13 mouse cellular contexts compared by ENCODE assay signal in genomic region chr12:73448388-73448965, GRCm38 (mm10).
DNase-seq lines count a peak whose midpoint lies in the region; ATAC-seq and TF ChIP-seq lines count a peak whose summit lies in the region.
"Had no signal": no experiment of that assay in that cellular context is flagged by ENCODE, and none has a peak within 500 bp of the region (broad histone marks: within the 10 kb centered on the region; RNA-seq: fewer than 3 reads in every experiment).

No protein-coding gene starts in this region.

- no peak for ATAC-seq in heart, embryonic 15.5 days (replicated peaks; ENCODE audit: insufficient number of reproducible peaks, insufficient read depth, low FRiP score, low read depth)
- no peak for ATAC-seq in limb, embryonic 15.5 days (ENCODE audit: insufficient number of reproducible peaks, low FRiP score, low TSS enrichment, low read depth)
- ATAC-seq: midbrain, embryonic 13.5 days had no signal

- no peak for DNase-seq in heart, embryonic 10.5 days (ENCODE audit: low spot score)
- peak; percentile 81 for DNase-seq in R1 (ENCODE audit: low read depth, low spot score)
- peak; percentile 42 for DNase-seq in kidney, adult 2 months
- no peak for DNase-seq in right cerebral cortex, postnatal 25 days
- no peak for DNase-seq in left cerebral cortex, adult 18-20 months (ENCODE audit: low spot score in 2 of 2)
- DNase-seq in heart, postnatal 25 days (ENCODE audit: low spot score): no peak
- DNase-seq: cerebellum, adult 11-12 months had no signal

- no peak for TF ChIP-seq POLR2A in kidney, adult 2 months (IDR thresholded peaks at IDR 0.05; ENCODE audit: low read depth, low read length)

- H3K27me3 ChIP-seq in heart, embryonic 15.5 days: no peaks in the 10 kb centered on the region
- no peaks in the 10 kb centered on the region for H3K27me3 ChIP-seq in heart, embryonic 10.5 days (ENCODE audit: insufficient read depth, poor library complexity, severe bottlenecking)
- no peaks in the 10 kb centered on the region for H3K27me3 ChIP-seq in kidney, adult 2 months (replicated peaks; ENCODE audit: control insufficient read depth, insufficient read depth, low read length)
- H3K27me3 ChIP-seq in limb, embryonic 15.5 days: no peaks in the 10 kb centered on the region
- H3K27me3 ChIP-seq: midbrain, embryonic 13.5 days; Patski had no signal

- no peak for TF ChIP-seq CTCF in kidney, adult 2 months (conservative IDR thresholded peaks at IDR 0.05; ENCODE audit: insufficient read depth, insufficient read length, low read depth, low read length)

- no peaks in the 10 kb centered on the region for H3K9me3 ChIP-seq in heart, embryonic 15.5 days (replicated peaks)
- H3K9me3 ChIP-seq in heart, embryonic 10.5 days: no peaks in the 10 kb centered on the region
- H3K9me3 ChIP-seq in limb, embryonic 15.5 days: no peaks in the 10 kb centered on the region
- H3K9me3 ChIP-seq: intestine, embryonic 15.5 days; midbrain, embryonic 13.5 days had no signal

- no peak overlapping the region for H3K9ac ChIP-seq in heart, embryonic 15.5 days
- H3K9ac ChIP-seq in limb, embryonic 15.5 days: no peak overlapping the region
- H3K9ac ChIP-seq: intestine, embryonic 15.5 days; midbrain, embryonic 13.5 days had no signal

- 47% methylated on average over 10 of the region's 10 CpGs for WGBS in heart, embryonic 15.5 days
- 41% methylated on average over 10 of the region's 10 CpGs for WGBS in heart, embryonic 10.5 days
- WGBS in kidney, adult 2 months: 43% methylated on average over 10 of the region's 10 CpGs
- WGBS in limb, embryonic 15.5 days: 38% methylated on average over 10 of the region's 10 CpGs

- H3K4me3 ChIP-seq in heart, embryonic 15.5 days: no peak overlapping the region
- no peak overlapping the region for H3K4me3 ChIP-seq in heart, embryonic 10.5 days
- H3K4me3 ChIP-seq in kidney, adult 2 months (ENCODE audit: insufficient read depth, low read depth, low read length): no peak overlapping the region
- no peak overlapping the region for H3K4me3 ChIP-seq in limb, embryonic 15.5 days
- H3K4me3 ChIP-seq: erythroblast, embryonic 14.5 days; intestine, embryonic 15.5 days; midbrain, embryonic 13.5 days had no signal

- no peaks in the 10 kb centered on the region for H3K36me3 ChIP-seq in heart, embryonic 15.5 days
- H3K36me3 ChIP-seq in heart, embryonic 10.5 days: no peaks in the 10 kb centered on the region
- no peaks in the 10 kb centered on the region for H3K36me3 ChIP-seq in kidney, adult 2 months (ENCODE audit: control insufficient read depth, insufficient read depth, low read length)
- H3K36me3 ChIP-seq in limb, embryonic 15.5 days: no peaks in the 10 kb centered on the region
- H3K36me3 ChIP-seq: intestine, embryonic 15.5 days; midbrain, embryonic 13.5 days had no signal

- peaks cover 7% of the 10 kb centered on the region for H3K4me1 ChIP-seq in heart, embryonic 15.5 days (replicated peaks)
- peaks cover 26% of the 10 kb centered on the region for H3K4me1 ChIP-seq in heart, embryonic 10.5 days
- H3K4me1 ChIP-seq in kidney, adult 2 months (ENCODE audit: control insufficient read depth, insufficient read depth, low read length): 0 out of 2 replicates have a peak, but pooled peaks cover 5% of the 10 kb centered on the region
- peaks cover 33% of the 10 kb centered on the region for H3K4me1 ChIP-seq in limb, embryonic 15.5 days
- H3K4me1 ChIP-seq: midbrain, embryonic 13.5 days had no signal

- intact Hi-C loops in heart, postnatal 25 days (cut with DNase I): loop anchor here (5.0 kb wide), 1 partner anchor 126 kb away; no protein-coding TSS in a partner anchor

- H3K27ac ChIP-seq in heart, embryonic 15.5 days: no peak overlapping the region
- H3K27ac ChIP-seq in heart, embryonic 10.5 days: no peak overlapping the region
- peak overlapping the region; percentile 71 for H3K27ac ChIP-seq in kidney, adult 2 months (ENCODE audit: insufficient read depth, low read depth, low read length)
- peak overlapping the region; percentile 60 for H3K27ac ChIP-seq in limb, embryonic 15.5 days
- H3K27ac ChIP-seq: intestine, embryonic 15.5 days; midbrain, embryonic 13.5 days had no signal

- peak overlapping the region; percentile 22; the same call in 1 of the 2 replicates for H3K4me2 ChIP-seq in heart, embryonic 15.5 days
- H3K4me2 ChIP-seq in limb, embryonic 15.5 days: peak overlapping the region; percentile 36
- H3K4me2 ChIP-seq: midbrain, embryonic 13.5 days had no signal

Comparison
In these comparisons a context has a peak if more than half of its experiments do, and no peak if none do; other contexts are left out.
1. H3K27ac ChIP-seq: peak in kidney, adult 2 months (single experiment) and limb, embryonic 15.5 days (single experiment); none in heart, embryonic 15.5 days (single experiment) and heart, embryonic 10.5 days (single experiment).
2. DNase-seq: peak in R1 (single experiment) and kidney, adult 2 months (single experiment); none in heart, embryonic 10.5 days (single experiment), right cerebral cortex, postnatal 25 days (single experiment), left cerebral cortex, adult 18-20 months (0 of 2) and heart, postnatal 25 days (single experiment).